Mouse (Mus musculus): Measurements from ENCODE around the gene 4930562C15Rik. TPM values are rescaled to one million over a fixed set of nuclear protein-coding genes. Genes with fewer than 3 reads are reported as not detected.

4930562C15Rik gene
- polyA plus RNA-seq, 1 experiment: not detected

DNA sequence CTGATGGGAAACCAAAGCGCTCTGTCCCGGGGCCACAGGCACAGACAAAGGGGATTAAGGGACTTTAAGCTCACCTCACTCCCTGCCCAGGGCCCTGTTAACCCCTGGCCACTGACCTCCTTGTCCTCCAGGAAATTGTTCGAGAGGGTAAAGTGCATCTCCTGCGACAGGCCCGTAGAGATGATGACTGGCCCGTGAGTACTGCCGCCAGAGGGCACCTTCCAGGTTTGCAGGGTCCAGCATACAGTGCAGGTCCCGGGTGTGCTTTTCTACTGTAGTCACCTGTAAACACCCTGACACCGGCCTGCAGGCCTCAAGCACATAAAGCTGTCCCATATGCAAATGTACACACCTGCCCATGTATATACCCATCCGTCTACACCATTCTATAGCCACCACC lies 26.2 kb downstream of the 4930562C15Rik start:
- no peak overlapping the region for H3K4me3 ChIP-seq (ENCODE audit: low read depth, low read length)
- no peaks in the 10 kb centered on the region for H3K4me1 ChIP-seq (ENCODE audit: control insufficient read depth, insufficient read depth, insufficient read length, low read length)
- 39% methylated on average over 10 of the region's 10 CpGs for WGBS
- no peaks in the 10 kb centered on the region for H3K27me3 ChIP-seq (ENCODE audit: control insufficient read depth, insufficient read depth, low read length)
- TF ChIP-seq POLR2A (IDR thresholded peaks at IDR 0.05; ENCODE audit: low read depth, low read length): no peak
- peak; percentile 30; the same call in 1 of the 2 replicates for TF ChIP-seq CTCF (IDR thresholded peaks at IDR 0.05; ENCODE audit: extremely low read depth, insufficient read length, insufficient replicate concordance, low read depth, low read length)
- no peak overlapping the region for H3K27ac ChIP-seq (ENCODE audit: insufficient read depth, low read depth, low read length)
- H3K36me3 ChIP-seq (ENCODE audit: control insufficient read depth, insufficient read depth, low read length): no peaks in the 10 kb centered on the region

DNA sequence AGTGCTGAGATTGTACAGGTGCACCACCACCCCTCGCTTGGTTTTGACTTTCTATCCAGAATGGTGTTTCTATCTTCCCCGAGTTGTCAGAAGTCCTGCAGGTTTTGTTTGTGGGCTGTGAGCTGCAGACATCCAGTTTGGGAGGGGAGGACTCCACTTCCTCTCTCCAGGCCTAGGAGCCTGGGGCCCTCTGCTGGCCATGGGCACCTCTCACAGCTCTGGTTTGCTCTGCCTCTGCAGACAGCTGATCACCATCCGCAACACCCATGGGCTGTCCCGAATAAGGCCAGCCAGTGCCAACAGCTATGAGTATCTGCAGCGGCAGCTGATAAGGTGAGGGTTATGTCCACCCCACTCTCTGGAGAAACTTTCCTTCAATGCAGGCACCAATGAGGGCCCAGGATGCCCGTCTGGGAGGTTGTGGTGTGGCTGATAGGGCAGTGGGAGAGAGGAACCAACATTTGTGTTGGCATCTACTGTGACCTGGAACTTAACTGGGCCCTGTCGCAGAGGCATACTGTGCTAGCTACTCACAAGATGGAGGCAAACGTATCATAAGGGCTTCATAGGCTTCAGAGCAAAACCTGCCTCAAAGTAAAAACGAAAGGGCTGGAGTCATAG lies 27.8 kb downstream of the 4930562C15Rik start:
- H3K36me3 ChIP-seq (ENCODE audit: control insufficient read depth, insufficient read depth, low read length): no peaks in the 10 kb centered on the region
- no peaks in the 10 kb centered on the region for H3K4me1 ChIP-seq (ENCODE audit: control insufficient read depth, insufficient read depth, insufficient read length, low read length)
- H3K4me3 ChIP-seq (ENCODE audit: low read depth, low read length): no peak overlapping the region
- 31% methylated on average over 9 of the region's 9 CpGs for WGBS
- no peak overlapping the region for H3K27ac ChIP-seq (ENCODE audit: insufficient read depth, low read depth, low read length)
- H3K27me3 ChIP-seq (ENCODE audit: control insufficient read depth, insufficient read depth, low read length): no peaks in the 10 kb centered on the region
- TF ChIP-seq CTCF (IDR thresholded peaks at IDR 0.05; ENCODE audit: extremely low read depth, insufficient read length, insufficient replicate concordance, low read depth, low read length) (peak; percentile 81), POLR2A (IDR thresholded peaks at IDR 0.05; ENCODE audit: low read depth, low read length) (no peak)

DNA sequence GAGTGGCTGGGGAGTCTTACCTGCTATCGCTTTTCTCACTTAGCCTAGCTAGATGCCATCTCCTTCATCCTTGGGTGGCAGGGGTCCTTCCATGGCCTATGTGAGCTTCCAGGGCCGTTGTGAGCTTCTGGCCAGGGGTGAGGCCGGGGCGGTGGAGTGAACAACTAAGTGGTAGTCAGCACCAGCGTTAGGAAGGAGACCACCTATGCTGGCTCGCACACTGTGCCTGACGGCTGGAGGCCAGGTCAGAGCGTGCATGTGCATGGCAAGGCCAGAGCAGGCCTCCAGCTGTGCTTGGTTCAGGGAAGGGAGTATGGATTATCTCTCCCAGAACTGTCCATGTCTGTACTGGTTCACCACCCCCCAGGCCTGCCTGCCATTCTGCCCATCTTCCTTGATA lies 28.5 kb downstream of the 4930562C15Rik start:
- no peaks in the 10 kb centered on the region for H3K4me1 ChIP-seq (ENCODE audit: control insufficient read depth, insufficient read depth, insufficient read length, low read length)
- H3K4me3 ChIP-seq (ENCODE audit: low read depth, low read length): no peak overlapping the region
- WGBS: 82% methylated on average over 8 of the region's 8 CpGs
- H3K36me3 ChIP-seq (ENCODE audit: control insufficient read depth, insufficient read depth, low read length): no peaks in the 10 kb centered on the region
- TF ChIP-seq CTCF (IDR thresholded peaks at IDR 0.05; ENCODE audit: extremely low read depth, insufficient read length, insufficient replicate concordance, low read depth, low read length): no peak
- TF ChIP-seq POLR2A (IDR thresholded peaks at IDR 0.05; ENCODE audit: low read depth, low read length): no peak
- no peaks in the 10 kb centered on the region for H3K27me3 ChIP-seq (ENCODE audit: control insufficient read depth, insufficient read depth, low read length)
- no peak overlapping the region for H3K27ac ChIP-seq (ENCODE audit: insufficient read depth, low read depth, low read length)

DNA sequence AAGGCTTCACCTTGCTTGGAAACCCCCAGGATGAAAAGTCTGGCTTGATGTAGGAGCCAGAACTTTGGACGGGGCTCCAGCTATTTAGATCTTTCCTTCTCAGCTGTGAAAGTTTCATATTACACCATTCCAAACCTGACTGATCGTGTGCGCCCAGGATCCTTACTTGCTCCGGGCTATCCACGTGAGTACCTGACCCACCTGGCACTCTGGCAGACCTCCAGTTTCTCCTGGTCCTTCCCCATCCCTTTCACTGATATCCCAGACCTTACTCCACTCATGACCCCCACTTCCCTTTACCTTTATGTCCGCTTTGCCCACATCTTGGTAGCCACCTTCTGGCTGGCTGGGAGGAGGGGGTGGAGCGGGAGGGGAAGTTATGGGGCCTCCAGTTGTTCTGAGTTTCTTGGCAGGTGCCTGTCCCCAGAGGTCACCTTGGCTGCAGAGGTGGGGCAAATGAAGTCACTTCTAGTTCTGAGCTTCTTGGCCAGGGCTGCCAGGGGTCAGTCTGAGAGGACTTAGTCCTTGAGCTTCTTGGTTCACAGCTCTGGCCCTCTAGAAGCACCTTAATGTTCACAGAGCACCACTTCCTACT lies 31.0 kb downstream of the 4930562C15Rik start:
- Histone ChIP-seq H3K27ac (ENCODE audit: insufficient read depth, low read depth, low read length) (no peak overlapping the region), H3K4me3 (ENCODE audit: low read depth, low read length) (no peak overlapping the region), H3K27me3 (ENCODE audit: control insufficient read depth, insufficient read depth, low read length) (no peaks in the 10 kb centered on the region), H3K4me1 (ENCODE audit: control insufficient read depth, insufficient read depth, insufficient read length, low read length) (no peaks in the 10 kb centered on the region), H3K36me3 (ENCODE audit: control insufficient read depth, insufficient read depth, low read length) (peaks cover 8% of the 10 kb centered on the region)
- WGBS: 25% methylated on average over 7 of the region's 7 CpGs
- TF ChIP-seq POLR2A (IDR thresholded peaks at IDR 0.05; ENCODE audit: low read depth, low read length): no peak
- TF ChIP-seq CTCF (IDR thresholded peaks at IDR 0.05; ENCODE audit: extremely low read depth, insufficient read length, insufficient replicate concordance, low read depth, low read length): no peak

DNA sequence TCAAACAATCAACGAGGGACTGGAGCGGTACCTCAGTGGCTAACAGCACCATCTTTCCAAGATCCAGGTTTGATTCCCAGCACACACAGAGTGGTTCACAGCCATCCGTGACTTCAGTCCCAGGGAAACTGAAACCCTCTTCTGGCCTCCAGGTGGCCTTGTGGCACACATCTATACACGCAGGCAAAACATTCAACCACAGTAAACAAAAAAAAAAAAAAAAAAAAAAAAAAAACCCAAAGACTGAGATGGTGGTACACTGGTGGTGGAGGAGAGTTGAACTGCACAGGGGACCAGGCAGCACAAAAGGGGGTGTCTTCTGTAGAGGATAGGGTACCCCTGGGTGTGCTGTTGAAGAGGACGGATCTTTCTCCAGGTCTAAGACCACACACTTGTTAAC lies 35.3 kb downstream of the 4930562C15Rik start:
- WGBS: 90% methylated on average over 5 of the region's 5 CpGs
- Histone ChIP-seq H3K27me3 (ENCODE audit: control insufficient read depth, insufficient read depth, low read length) (no peaks in the 10 kb centered on the region), H3K4me1 (ENCODE audit: control insufficient read depth, insufficient read depth, insufficient read length, low read length) (no peaks in the 10 kb centered on the region), H3K36me3 (ENCODE audit: control insufficient read depth, insufficient read depth, low read length) (peaks cover 16% of the 10 kb centered on the region), H3K4me3 (ENCODE audit: low read depth, low read length) (no peak overlapping the region), H3K27ac (ENCODE audit: insufficient read depth, low read depth, low read length) (0 out of 2 replicates have a peak overlapping the region, but pooled peaks have one; percentile 31)
- TF ChIP-seq CTCF (IDR thresholded peaks at IDR 0.05; ENCODE audit: extremely low read depth, insufficient read length, insufficient replicate concordance, low read depth, low read length) (no peak), POLR2A (IDR thresholded peaks at IDR 0.05; ENCODE audit: low read depth, low read length) (no peak)

DNA sequence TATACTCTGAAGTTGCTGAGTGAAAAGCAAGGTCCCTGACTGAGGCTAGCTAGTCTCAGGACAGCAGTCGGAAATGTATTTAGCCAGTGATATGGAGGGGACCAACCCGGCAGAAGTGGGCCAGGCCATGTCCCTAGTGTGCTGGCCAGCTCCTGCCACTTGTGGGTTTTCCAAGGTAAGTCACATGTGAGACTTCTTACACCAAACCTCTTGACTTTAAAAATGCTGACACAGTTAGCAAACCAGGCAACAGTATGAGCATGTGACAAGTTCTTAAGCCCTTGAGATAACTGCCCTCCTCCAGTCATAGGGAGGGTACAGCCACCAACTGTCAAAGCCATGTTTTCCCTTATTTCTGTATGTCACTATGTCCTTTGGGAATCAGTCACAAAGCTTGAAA lies 36.7 kb downstream of the 4930562C15Rik start:
- 84% methylated on average over 2 of the region's 2 CpGs for whole genome bisulfite sequencing
- Histone ChIP-seq H3K4me1 (ENCODE audit: control insufficient read depth, insufficient read depth, insufficient read length, low read length) (peaks cover 5% of the 10 kb centered on the region; the same call in 1 of the 2 replicates), H3K4me3 (ENCODE audit: low read depth, low read length) (no peak overlapping the region), H3K27me3 (ENCODE audit: control insufficient read depth, insufficient read depth, low read length) (no peaks in the 10 kb centered on the region), H3K36me3 (ENCODE audit: control insufficient read depth, insufficient read depth, low read length) (peaks cover 19% of the 10 kb centered on the region), H3K27ac (ENCODE audit: insufficient read depth, low read depth, low read length) (no peak overlapping the region)
- TF ChIP-seq CTCF (IDR thresholded peaks at IDR 0.05; ENCODE audit: extremely low read depth, insufficient read length, insufficient replicate concordance, low read depth, low read length): no peak
- TF ChIP-seq POLR2A (IDR thresholded peaks at IDR 0.05; ENCODE audit: low read depth, low read length): no peak

DNA sequence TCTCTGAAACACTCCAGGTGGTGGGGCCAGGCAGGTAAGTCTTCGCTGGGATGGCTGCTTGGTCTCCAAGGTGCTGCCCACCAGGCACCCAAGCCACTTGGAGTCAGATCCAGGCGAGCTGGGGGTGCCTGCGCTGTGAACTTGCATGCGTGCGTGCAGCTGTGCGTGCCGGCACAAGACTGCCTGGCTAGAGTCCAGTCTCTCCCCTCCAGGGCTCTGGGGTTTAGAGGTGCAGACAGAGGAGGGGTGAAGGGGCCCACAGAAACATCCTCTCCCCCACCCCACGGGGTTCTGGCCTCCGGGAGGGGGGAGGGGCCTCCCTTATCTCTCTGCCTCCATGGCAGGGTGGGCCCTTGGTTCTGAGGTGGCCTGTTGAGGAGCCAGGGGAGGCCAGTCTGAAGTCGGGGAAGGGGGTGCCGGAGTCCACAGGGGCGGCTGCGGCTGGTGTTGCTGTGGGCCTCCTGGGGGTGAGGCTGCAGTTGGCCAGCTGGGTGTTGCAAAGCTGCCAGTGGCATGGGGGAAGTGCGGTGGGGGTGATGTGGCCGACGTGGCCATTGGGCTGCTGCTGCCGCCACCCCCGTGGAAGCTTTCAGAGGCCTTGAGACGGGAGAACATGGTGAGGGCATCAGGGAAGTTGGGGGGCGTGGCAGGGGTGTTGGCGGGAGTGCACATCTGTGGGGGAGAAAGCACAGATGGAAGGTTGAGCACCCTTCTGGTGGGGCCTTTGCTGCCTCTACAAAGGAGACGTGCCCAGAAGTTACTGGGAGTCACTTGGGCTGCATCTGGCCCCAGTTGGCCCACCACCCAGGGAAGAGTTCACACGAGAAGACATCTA lies 40.2 kb downstream of the 4930562C15Rik start:
- H3K36me3 ChIP-seq (ENCODE audit: control insufficient read depth, insufficient read depth, low read length): peaks cover 10% of the 10 kb centered on the region
- no peak overlapping the region for H3K4me3 ChIP-seq (ENCODE audit: low read depth, low read length)
- WGBS: 82% methylated on average over 23 of the region's 23 CpGs
- no peak overlapping the region for H3K27ac ChIP-seq (ENCODE audit: insufficient read depth, low read depth, low read length)
- no peak for TF ChIP-seq POLR2A (IDR thresholded peaks at IDR 0.05; ENCODE audit: low read depth, low read length)
- no peak for TF ChIP-seq CTCF (IDR thresholded peaks at IDR 0.05; ENCODE audit: extremely low read depth, insufficient read length, insufficient replicate concordance, low read depth, low read length)
- no peaks in the 10 kb centered on the region for H3K27me3 ChIP-seq (ENCODE audit: control insufficient read depth, insufficient read depth, low read length)
- peaks cover 13% of the 10 kb centered on the region for H3K4me1 ChIP-seq (ENCODE audit: control insufficient read depth, insufficient read depth, insufficient read length, low read length)

Data from small intestine, adult 2 months (tissue).